Mouse (Mus musculus) heart, postnatal 10 days (tissue): ENCODE measurements around the gene Marveld2. TPM values are rescaled to one million over a fixed set of nuclear protein-coding genes. Genes with fewer than 3 reads are reported as not detected.

ENCODE experiments used
- DNase-seq, 2 experiments: peaks; one replicate each; pipeline ENCODE4 v3.0.0; 2021
- intact Hi-C: fragments of 180-260 bp; cut with DNase I; formaldehyde crosslinking; loops from one replicate; pipeline ENCODE4 v1.15.1; 2025
- total RNA-seq, 2 experiments: library from RNA; stranded (reverse); gene quantifications; 2 replicates each; pipeline ENCODE4 v1.2.3; 2021

The Marveld2 gene
- total RNA-seq = 1 to 10 TPM; 1.1 to 1.4 TPM

DNA sequence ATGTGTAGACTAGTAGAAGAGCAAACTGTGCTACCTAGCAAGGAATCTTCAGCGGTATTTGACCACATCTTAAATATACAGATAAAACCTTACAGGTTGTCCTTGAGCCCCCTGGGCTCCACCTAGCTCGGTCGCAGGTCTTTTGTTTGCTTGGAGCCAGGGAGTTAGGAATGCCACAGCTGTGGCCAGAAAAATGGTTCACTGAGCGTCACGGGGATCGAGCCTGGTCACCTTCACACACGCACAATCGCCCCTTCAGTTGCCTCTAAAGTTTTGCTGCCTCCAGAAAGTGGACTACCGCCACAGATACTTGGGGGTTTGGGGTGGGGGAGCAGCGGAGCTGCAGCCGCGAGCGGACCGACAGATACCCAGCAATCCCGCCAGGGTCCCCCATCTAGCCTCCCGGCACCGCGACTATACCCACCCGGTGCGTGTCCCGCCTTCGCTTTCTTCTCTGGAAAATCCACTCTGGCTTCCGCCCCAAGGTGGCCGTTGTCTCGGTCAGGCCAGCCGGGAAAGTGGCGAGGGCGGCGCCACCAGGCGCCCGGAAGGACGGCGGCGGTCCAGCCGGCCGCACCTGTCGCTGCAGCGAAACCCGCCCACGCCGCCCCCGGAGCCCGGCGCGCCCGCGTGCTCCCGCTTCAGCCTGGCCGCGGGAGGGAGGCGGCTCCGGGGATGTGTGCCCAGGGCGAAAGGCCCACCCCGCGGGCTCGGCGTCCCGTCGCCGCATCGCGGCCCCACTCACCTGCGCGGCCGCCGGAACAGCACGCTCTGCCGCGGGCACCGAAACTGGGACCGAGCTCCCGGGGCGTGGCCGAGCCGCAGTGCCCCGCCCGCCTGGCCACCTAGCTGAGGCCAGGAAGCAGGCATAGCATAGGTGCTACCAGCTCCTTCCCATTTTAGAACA, at the start of gene Marveld2:
Gene Marveld2, minus strand, starts transcription at position 791 of the 907 bp plus-strand sequence.
- DNase-seq = peak; percentile 31 to 43
- intact Hi-C loops = loop anchor here (5.0 kb wide), 1 partner anchor 124 kb away; the partner anchor contains the start of gene Gtf2h2

DNA sequence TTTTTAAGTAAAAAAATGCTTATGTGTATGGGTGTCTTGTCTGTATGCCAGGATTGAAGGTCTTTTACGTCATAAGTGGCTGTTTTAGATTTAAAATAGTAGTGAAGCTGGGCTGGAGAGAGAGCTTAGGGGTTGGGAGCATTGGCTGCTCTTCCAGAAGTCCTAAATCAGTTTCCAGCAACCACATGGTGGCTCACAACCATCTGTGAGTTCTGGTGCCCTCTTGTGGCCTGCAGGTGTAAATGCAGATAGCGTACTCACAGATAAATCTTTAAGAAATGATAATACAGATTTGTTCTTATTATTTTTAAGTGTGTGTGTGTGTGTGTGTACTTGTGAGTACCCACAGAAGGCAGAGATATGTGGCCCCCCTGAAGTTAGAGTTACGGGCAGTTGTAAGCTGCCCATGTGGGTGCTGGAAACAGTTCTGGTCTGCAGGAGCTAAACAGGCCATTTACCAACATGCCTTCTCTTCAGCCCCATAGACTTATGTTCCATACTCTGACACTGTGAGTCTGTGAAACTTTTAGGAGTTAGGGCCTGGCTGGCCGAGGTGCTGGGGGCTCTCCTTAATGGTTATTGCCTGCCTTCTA, 43.2 kb upstream of the Marveld2 start:
- intact Hi-C loops = loop anchor here (10.0 kb wide), 1 partner anchor 545 kb away; no protein-coding TSS in a partner anchor
- peak; percentile 48 to 78 for DNase-seq

- DNase-seq = no peak
- intact Hi-C loops = loop anchor here (10.0 kb wide), 1 partner anchor 543 kb away; no protein-coding TSS in a partner anchor
Observed at GRCm38 (mm10) chr13:100658091-100658490, 41.3 kb upstream of the Marveld2 start.

GRCm38 (mm10) chr13:100651439-100652186, 34.8 kb upstream of the Marveld2 start, which contains the start of gene Taf9:
TSS of gene Taf9 (plus strand) at chr13:100651579.
- intact Hi-C loops = loop anchor here (2.0 to 10.0 kb wide), 3 partner anchors 81 to 537 kb away; partner anchors contain the start of genes Cdk7 and Gtf2h2
- no peak for DNase-seq

DNA sequence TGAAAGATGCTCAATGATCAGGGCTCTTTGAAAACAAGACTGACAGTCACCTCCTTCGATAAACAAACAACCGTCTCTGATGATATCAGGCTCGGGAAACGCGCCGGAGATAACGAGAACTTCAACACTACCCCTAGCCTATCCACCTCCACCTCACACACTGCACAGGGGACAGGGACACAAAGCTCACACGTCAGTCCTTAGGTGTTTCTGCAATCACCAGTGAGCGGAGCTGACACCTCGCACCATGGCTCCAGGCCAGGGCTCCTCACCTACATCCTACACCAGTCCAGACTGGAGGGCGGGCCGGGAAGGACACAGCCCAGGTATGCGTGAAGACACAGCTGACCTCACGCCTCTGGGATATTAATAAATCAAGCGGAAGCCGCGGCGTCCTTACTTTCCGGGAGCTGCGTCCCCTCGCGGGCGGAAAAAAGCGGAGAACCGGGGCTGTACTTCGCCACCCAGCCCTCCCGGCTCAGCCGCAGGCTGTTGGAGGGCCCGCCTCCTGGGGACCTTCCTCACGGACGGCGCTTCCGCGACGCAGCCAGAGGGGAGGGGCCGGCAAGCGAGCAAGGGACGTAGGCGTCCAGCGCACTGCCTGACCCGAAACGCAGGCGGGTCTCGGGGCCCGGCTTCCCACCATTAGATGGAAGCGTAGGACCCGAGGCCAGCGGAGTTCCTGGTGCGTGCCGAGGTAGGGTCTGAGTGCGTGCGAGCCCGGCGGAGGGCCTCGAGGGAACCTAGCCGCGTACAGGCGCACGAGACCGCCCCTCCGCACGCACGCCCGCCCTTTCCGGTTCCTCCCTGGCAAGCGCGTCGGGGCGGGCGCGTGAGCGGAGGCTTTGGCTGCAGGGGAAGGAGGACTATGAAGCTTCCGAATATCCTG, 34.0 kb upstream of the Marveld2 start, which contains the start of the genes Ak6 and Rad17:
Gene Ak6, plus strand, starts transcription at position 430 of the 889 bp plus-strand sequence.
Gene Rad17, minus strand, starts transcription at position 502 of the 889 bp plus-strand sequence.
- DNase-seq = peak; percentile 96 to 97
- intact Hi-C loops = loop anchor here (2.0 to 10.0 kb wide), 3 partner anchors 82 to 536 kb away; partner anchors contain the start of genes Cdk7 and Gtf2h2

DNA sequence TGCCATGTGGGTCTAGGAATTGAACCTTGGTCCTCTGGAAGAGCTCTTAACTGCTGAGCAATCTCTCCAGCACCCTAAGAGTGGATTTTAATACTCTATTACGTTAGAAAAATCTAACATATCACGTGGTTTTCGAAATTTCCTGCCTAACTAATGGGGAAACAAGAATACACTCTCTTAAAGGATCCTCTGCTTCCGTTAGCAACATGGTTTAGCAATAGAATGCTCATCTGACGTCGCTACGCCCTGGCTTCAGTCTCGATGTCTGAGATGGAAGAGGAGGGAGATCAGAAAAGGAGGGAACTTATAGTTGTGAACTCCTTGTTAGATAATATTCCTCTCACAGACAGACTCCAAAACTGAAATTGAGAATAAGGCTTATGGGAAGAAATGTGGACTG, 31.5 kb upstream of the Marveld2 start:
- DNase-seq = no peak
- intact Hi-C loops = no loop called here

DNA sequence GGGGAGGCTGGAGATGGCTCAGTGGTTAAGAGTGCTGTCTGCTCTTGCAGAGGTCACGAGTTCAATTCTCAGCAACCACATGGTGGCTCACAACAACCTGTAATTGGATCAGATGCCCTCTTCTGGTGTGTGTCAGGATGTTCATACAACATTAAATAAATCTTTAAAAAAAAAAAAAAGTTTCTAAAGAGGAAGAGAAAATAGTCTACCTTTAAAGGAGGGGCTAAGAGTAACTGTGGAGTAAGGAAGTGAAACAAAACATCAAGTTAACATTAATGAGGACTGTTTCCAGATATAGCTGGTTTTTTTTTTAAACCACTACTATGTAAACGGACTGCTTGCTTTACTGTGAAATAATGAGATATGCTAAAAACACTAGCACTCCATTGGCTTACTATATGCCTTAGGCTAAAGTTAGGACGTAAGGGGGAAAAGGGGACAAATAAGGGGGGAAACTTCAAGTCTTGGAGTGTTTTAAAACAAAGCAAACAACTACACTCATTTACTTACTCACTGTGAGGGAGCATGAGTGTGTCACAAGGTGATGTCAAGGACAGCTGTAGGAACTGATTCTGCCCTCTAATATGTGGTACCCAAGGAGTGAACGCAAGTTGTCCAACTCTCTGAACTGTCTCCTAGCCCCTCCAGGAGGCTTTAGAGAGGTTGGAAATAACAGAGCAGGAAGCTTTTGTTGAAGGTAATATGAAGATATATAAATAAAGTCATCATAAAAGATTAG, 25.9 kb upstream of the Marveld2 start:
- no peak for DNase-seq
- intact Hi-C loops = no loop called here

DNA sequence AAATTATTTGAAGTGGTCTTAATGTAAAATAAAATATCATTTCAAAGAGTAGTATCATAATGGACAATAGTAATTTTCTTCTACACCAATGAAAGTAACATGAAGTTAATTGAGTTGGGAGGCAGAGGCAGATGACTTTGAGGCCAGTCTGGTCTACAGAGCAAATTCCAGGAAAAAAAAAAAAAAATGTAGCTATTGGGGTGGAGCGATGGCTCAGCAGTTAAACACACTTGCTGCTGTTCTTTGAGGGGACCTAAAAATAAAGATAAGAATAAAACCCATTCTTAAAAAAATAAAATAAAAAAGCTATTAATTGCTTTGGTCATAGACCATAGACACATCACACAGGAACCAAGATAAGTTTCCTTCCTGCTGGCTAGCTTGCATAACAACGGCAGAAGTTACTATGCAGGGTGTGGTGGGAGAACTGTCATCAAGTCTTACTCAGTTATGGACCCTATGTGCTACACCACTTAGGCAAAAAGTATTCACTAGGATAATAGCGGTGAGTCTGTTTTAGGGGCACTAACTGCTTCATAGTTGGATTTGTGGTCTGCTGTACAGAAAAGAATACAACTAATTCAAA, 17.4 kb upstream of the Marveld2 start:
- intact Hi-C loops = loop anchor here (5.0 kb wide), 1 partner anchor 152 kb away; no protein-coding TSS in a partner anchor
- no peak for DNase-seq

DNA sequence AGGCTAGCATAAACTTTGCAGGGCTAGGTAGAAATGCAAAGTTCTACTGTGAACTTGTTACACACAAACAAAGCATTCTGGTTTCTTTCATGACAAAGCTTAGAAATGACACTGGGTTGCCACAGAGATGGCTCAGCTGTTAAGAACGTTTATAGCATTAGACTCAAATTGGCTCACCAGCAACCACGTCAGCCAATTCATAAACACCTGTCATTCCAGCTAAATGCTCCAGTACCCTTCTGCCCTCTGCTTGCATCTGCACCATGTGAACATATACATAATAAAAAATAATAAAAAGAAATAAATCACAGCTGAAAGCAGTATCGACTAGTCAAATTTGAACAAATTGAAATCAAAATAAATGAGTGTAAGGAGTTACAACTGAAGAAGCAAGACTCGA, 5.5 kb upstream of the Marveld2 start:
- DNase-seq = no peak
- intact Hi-C loops = no loop called here

DNA sequence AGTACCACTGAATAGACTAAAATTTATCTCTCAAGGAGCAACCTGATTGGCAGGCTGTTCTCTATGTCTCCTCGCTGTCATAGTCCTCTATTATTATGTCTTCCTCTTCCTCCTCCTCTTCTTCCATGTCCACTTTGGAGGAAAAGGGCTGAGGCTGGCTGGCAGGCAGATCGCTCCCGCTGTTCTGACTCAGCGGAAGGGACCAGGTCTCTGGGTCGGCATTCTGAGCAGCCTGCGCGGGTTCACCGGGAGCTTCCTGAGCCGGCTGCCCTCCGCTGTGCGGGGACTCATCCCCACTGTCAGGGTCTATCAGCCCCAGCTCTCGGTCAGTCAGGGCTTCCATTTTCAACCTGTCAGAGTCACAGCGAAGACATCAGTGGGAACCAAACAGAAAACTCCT, 812 bp upstream of the Marveld2 start:
- intact Hi-C loops = loop anchor here (5.0 kb wide), 1 partner anchor 125 kb away; the partner anchor contains the start of gene Gtf2h2
- DNase-seq = no peak

- intact Hi-C loops = no loop called here
- DNase-seq = no peak
Observed at GRCm38 (mm10) chr13:100612903-100613302, 3.9 kb downstream of the Marveld2 start.

DNA sequence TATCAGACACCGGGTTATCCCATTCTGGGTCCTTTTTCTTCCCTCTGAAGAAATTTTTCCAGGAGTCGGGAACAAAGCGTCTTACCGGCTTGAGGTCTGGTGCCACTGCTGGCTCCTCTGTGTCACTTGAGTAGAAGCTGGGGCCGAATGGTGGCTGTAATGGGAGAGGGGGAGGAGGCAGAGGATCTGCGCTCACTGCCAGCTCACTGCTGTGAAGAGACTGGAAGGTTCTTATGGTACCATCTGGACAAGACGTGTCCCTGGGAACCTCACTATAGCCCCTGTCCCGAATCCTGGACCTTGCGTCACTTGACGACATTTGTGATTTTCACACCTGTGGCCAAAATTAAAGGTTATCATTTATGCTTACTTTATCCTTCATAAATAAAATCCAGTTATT, 4.5 kb downstream of the Marveld2 start:
- intact Hi-C loops = no loop called here
- DNase-seq = no peak

DNA sequence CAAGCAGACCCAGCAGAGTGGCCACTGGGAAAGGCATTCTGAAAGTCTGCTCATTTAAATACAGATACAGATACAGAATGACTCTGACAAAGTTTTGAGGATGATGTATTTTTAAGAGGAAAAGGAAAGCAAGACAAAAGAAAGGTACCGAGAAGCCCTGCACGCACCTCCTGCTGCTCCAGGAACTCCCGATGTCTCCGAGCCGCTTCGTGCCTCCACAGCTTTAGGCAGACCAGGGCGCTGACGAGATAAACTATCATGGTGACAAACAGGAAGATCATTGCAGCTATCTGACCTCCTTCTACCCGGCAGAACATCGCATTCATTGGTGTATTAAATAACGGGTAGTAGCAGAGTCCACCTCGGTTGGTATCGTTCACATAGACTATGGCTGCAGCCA, 5.5 kb downstream of the Marveld2 start:
- no peak for DNase-seq
- intact Hi-C loops = no loop called here

DNA sequence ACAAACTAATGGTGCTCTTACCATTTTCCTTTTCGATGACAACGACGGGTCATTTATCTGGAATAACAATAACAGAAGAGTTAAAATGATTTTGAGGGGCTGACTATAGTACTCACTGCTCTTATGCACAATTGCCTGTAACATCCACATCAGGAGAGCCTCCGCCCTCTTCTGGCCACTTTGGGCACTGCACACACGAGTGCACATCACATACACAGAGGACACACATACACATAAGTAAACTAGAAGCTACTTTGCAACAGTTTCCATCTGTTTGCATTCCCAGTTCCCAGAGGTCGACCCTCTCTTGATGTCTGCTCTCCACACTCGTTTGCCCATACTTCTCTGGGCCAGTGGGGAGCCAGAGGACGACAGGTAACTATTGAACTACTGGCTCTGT, 9.0 kb downstream of the Marveld2 start:
- DNase-seq = no peak
- intact Hi-C loops = no loop called here

- DNase-seq = no peak
- intact Hi-C loops = no loop called here
Observed at GRCm38 (mm10) chr13:100605845-100606244, 10.9 kb downstream of the Marveld2 start.

GRCm38 (mm10) chr13:100603738-100604095, 13.1 kb downstream of the Marveld2 start:
- intact Hi-C loops = no loop called here
- no peak for DNase-seq

- no peak for DNase-seq
- intact Hi-C loops = no loop called here
Observed at GRCm38 (mm10) chr13:100603031-100603737, 13.6 kb downstream of the Marveld2 start.
